Mouse (Mus musculus) forebrain, postnatal 0 days (tissue): ENCODE data around the gene Gm14569. TPM values are rescaled to one million over a fixed set of nuclear protein-coding genes. Genes with fewer than 3 reads are reported as not detected.

Source experiments
- ATAC-seq: fragments of 200-750 bp; cut with Nextera tagmentation; 2 replicates; pipeline ENCODE4 v1.8.0; 2017; ENCODE audit warnings: mild to moderate bottlenecking, moderate library complexity
- DNase-seq: peaks from one replicate; pipeline ENCODE4 v3.0.0-alpha.2; 2015
- H3K27ac ChIP-seq: fragments of 300-500 bp; sonication (generic); 2 replicates; pipeline ENCODE4 v1.5.1; 2014; ENCODE audit warnings: low read depth, mild to moderate bottlenecking, antibody characterized with exemption, low read length, moderate library complexity, mixed read lengths
- H3K27me3 ChIP-seq: fragments of 300-500 bp; sonication (generic); 2 replicates; pipeline ENCODE4 v1.6.1; 2014; ENCODE audit warnings: mild to moderate bottlenecking, low read length, mixed read lengths; ENCODE audit not compliant: insufficient read depth
- H3K36me3 ChIP-seq: fragments of 300-500 bp; sonication (generic); 2 replicates; pipeline ENCODE4 v1.6.1; 2014; ENCODE audit warnings: mild to moderate bottlenecking, moderate library complexity; ENCODE audit not compliant: insufficient read depth
- H3K4me1 ChIP-seq: fragments of 300-500 bp; sonication (generic); 2 replicates; pipeline ENCODE4 v1.6.1; 2014; ENCODE audit warnings: antibody characterized with exemption; ENCODE audit not compliant: insufficient read depth
- H3K4me2 ChIP-seq: fragments of 300-500 bp; sonication (generic); 2 replicates; pipeline ENCODE4 v1.6.1; 2014; ENCODE audit warnings: low read depth, mild to moderate bottlenecking, moderate library complexity
- H3K4me3 ChIP-seq: fragments of 300-500 bp; sonication (generic); 2 replicates; pipeline ENCODE4 v1.5.1; 2014; ENCODE audit warnings: low read depth, low read length, mixed read lengths
- H3K9ac ChIP-seq: fragments of 300-500 bp; sonication (generic); 2 replicates; pipeline ENCODE4 v1.6.1; 2014; ENCODE audit warnings: mild to moderate bottlenecking
- H3K9me3 ChIP-seq: fragments of 300-500 bp; sonication (generic); 2 replicates; pipeline ENCODE4 v1.6.1; 2016; ENCODE audit warnings: low read length
- CTCF ChIP-seq: sonication (generic); IDR thresholded peaks from 2 replicates; pipeline ENCODE4 v1.5.1; 2016; ENCODE audit warnings: antibody characterized with exemption, control low read depth, low read depth
- WGBS: fragments of 180-500 bp; shearing (Covaris S2); extraction: QIAGEN DNeasy Blood & Tissue Kit; methylation state at CpG from one replicate; pipeline ENCODE4 v1.1.7; 2014; 5-methylcytosine and 5-hydroxymethylcytosine counted together
- polyA plus RNA-seq: library from polyadenylated mRNA; unstranded; fragments of >200 nt; fragmentation: Nextera tagmentation; extraction: Ambion mirVana; gene quantifications from 2 replicates; pipeline ENCODE4 v1.2.1, GENCODE M21; 2015
- total RNA-seq: library from RNA; depleted of rRNA; stranded (reverse); fragments of >200 nt; gene quantifications from 2 replicates; pipeline ENCODE4 v1.2.3, GENCODE M21; 2014; rRNA removed

The Gm14569 gene
- total RNA-seq (0.05 TPM in 1 of 2 replicates, not detected in the other), polyA plus RNA-seq (not detected in 2 replicates)

- DNase-seq (no peak), ATAC-seq (no peak)
- no peak for TF ChIP-seq CTCF
- Histone ChIP-seq H3K9ac (no peak within 1 kb of the TSS), H3K27ac (no peak within 1 kb of the TSS), H3K4me1 (no peaks in the 10 kb centered on the region), H3K4me2 (no peak within 1 kb of the TSS), H3K27me3 (no peaks in the 10 kb centered on the region), H3K9me3 (no peaks in the 10 kb centered on the region), H3K36me3 (no peaks in the 10 kb centered on the region), H3K4me3 (no peak within 1 kb of the TSS)
- 91% methylated on average over 4 of the region's 4 CpGs for WGBS
Measured at GRCm38 (mm10) chrX:36491730-36492129, at the start of gene Gm14569. Gm14569 (minus strand) TSS chrX:36491830.

DNA sequence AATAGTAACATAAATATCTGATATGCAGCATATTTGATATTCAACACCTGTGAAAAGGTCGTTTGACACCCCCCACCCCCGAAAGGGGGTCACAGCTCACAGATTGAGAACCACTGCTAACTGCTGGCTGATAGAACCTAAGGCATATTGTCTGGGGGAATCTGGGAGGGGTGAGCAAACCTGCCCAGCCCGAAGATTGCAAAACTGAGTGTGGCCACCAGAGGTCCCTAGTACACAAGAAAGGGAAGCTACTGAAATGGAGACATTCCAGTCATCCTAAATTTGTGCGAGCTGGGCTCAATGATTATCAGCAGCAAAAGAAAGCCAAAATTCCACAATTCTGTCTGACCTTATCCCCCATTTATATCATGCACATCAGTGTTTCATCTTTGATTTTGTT, 42.9 kb upstream of the Gm14569 start:
- no peak overlapping the region for H3K4me3 ChIP-seq
- no peaks in the 10 kb centered on the region for H3K9me3 ChIP-seq
- no peaks in the 10 kb centered on the region for H3K4me1 ChIP-seq
- DNase-seq, result peak; percentile 79
- no peak overlapping the region for H3K27ac ChIP-seq
- 13% methylated on average over 4 of the region's 4 CpGs for WGBS
- TF ChIP-seq CTCF, result peak; percentile 84
- no peaks in the 10 kb centered on the region for H3K27me3 ChIP-seq
- peak; percentile 53; the same call in 1 of the 2 replicates for ATAC-seq
- H3K4me2 ChIP-seq, result no peak overlapping the region
- no peaks in the 10 kb centered on the region for H3K36me3 ChIP-seq
- no peak overlapping the region for H3K9ac ChIP-seq

GRCm38 (mm10) chrX:36533744-36534143, 42.1 kb upstream of the Gm14569 start:
- H3K4me3 ChIP-seq, result no peak overlapping the region

DNA sequence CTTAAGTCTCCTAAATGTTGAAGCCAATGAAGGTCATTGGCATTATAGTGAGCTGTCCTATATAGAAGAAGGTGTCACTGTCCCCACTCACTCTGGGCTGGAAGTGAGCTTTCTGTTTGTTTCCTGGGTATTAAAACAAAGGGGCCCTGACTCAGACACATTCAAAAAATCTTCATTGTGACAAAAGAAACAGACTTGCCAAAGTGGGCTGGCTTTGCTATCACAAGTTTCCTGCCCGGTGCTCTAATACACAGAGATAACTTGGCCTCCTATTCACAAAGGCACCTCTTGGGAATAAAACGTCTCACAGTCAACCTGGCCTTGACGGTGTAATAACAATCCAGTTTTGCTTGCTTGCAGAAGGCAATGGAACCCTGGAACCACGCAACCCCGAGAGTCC, 38.6 kb upstream of the Gm14569 start:
- no peak overlapping the region for H3K9ac ChIP-seq
- H3K9me3 ChIP-seq, result no peaks in the 10 kb centered on the region
- no peaks in the 10 kb centered on the region for H3K27me3 ChIP-seq
- DNase-seq, result no peak
- no peak overlapping the region for H3K27ac ChIP-seq
- no peaks in the 10 kb centered on the region for H3K4me1 ChIP-seq
- H3K36me3 ChIP-seq, result no peaks in the 10 kb centered on the region
- 76% methylated on average over 5 of the region's 5 CpGs for WGBS
- H3K4me3 ChIP-seq, result no peak overlapping the region
- no peak for ATAC-seq
- no peak overlapping the region for H3K4me2 ChIP-seq
- no peak for TF ChIP-seq CTCF

More at GRCm38 (mm10) chrX:36533744-36534143, 42.1 kb upstream of the Gm14569 start:
- ATAC-seq (no peak), DNase-seq (no peak)
- Histone ChIP-seq H3K4me2 (no peak overlapping the region), H3K4me1 (no peaks in the 10 kb centered on the region), H3K9ac (no peak overlapping the region), H3K27ac (no peak overlapping the region), H3K9me3 (no peaks in the 10 kb centered on the region), H3K36me3 (no peaks in the 10 kb centered on the region), H3K27me3 (no peaks in the 10 kb centered on the region)
- WGBS, result 72% methylated on average over 4 of the region's 4 CpGs
- TF ChIP-seq CTCF, result no peak

DNA sequence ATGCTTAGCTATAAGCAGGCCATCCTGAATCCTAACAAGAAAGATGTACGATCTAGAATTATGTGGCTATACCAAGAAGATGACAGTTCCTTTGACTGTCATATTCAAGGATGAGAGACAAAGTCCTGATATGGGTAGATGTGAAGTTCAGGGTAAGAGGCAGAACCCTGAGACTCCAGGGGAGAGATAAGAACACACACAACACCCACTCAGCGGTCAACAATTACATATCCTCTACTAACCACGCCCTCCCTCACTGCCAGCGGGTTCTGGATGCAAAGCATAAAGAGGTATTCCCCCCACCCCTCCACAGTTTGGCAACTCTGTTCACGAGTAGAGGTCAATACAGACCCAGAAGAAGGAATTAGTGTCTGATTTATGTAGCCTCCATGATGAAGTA, 32.1 kb upstream of the Gm14569 start:
- no peak for ATAC-seq
- Histone ChIP-seq H3K27ac (no peak overlapping the region), H3K9ac (no peak overlapping the region), H3K4me3 (no peak overlapping the region), H3K36me3 (no peaks in the 10 kb centered on the region), H3K9me3 (no peaks in the 10 kb centered on the region), H3K4me2 (no peak overlapping the region), H3K27me3 (no peaks in the 10 kb centered on the region), H3K4me1 (no peaks in the 10 kb centered on the region)
- DNase-seq, result no peak
- no peak for TF ChIP-seq CTCF
- WGBS, result 64% methylated on average over 5 of the region's 5 CpGs

DNA sequence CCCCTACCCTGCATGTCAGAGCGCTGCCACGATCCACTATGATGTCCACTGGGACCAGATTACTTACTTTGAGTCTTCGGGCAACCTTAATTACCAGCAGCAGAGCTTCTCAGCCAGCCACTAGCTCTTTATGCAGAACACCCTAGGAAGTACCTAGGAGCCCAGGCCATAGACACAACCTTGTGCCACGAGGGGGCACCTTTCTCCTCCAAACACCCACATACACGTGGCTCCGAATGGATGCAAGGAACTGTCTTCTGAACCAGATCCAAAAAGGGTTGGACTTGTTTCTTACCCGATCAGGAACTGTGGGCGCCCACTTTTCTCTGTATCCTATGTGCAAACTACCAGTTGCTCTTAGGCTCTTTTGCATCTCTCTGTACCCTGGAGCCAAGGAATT, 22.1 kb upstream of the Gm14569 start:
- no peak for DNase-seq
- Histone ChIP-seq H3K4me2 (no peak overlapping the region), H3K4me3 (no peak overlapping the region), H3K27me3 (no peaks in the 10 kb centered on the region), H3K4me1 (no peaks in the 10 kb centered on the region), H3K9me3 (no peaks in the 10 kb centered on the region), H3K27ac (no peak overlapping the region), H3K36me3 (no peaks in the 10 kb centered on the region), H3K9ac (no peak overlapping the region)
- 50% methylated on average over 8 of the region's 8 CpGs for WGBS
- 0 out of 2 replicates have a peak, but pooled peaks have one; percentile 3 for TF ChIP-seq CTCF
- no peak for ATAC-seq

- H3K4me2 ChIP-seq, result no peak overlapping the region
- no peaks in the 10 kb centered on the region for H3K36me3 ChIP-seq
- no peak for DNase-seq
- 58% methylated on average over 9 of the region's 9 CpGs for WGBS
- TF ChIP-seq CTCF, result no peak
- H3K27ac ChIP-seq, result no peak overlapping the region
- no peaks in the 10 kb centered on the region for H3K9me3 ChIP-seq
- H3K9ac ChIP-seq, result no peak overlapping the region
- no peak overlapping the region for H3K4me3 ChIP-seq
- no peak for ATAC-seq
- H3K4me1 ChIP-seq, result no peaks in the 10 kb centered on the region
- no peaks in the 10 kb centered on the region for H3K27me3 ChIP-seq
Measured at GRCm38 (mm10) chrX:36513231-36513630, 21.6 kb upstream of the Gm14569 start.
